Mouse (Mus musculus): ENCODE results near the gene Tagln3.

Tagln3 gene

DNA sequence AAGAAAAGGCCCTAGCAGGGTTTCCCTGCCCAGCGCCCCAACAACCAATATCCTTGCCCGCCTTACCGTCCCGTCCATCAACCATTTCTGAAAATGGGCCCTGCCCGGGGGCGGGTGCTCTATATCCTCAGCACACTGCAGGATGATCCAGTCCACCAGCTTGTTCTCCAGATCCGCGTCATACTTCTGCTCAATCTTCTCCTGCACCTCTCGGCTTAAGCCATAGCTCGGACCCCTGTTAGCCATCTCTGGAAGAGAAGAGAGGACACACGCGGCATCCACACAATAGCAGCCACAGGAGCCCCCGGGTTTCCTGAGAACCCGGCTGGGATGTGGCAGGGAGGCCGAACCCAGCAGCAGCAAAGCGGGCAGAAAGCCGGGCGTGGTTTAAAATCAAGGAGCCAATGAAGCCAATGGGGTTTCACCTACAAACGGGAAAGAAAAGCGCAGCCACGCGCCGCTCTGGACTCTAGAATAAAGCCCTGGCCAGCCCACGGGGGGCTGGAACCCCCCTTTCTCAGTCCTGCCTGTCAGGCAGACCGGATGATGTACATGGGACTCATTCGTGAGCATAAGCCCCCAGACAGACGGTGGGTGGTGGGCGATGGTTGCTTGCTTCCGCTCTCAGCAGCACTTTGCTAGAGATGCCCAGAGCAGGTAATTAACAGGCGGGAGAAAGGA lies at the start of gene Tagln3:
Gene Tagln3 (minus strand): TSS at position 548 of the 681 bp plus-strand sequence.
- DNase-seq (ENCODE audit: extremely low spot score, low read depth, low spot score) = no peak

DNA sequence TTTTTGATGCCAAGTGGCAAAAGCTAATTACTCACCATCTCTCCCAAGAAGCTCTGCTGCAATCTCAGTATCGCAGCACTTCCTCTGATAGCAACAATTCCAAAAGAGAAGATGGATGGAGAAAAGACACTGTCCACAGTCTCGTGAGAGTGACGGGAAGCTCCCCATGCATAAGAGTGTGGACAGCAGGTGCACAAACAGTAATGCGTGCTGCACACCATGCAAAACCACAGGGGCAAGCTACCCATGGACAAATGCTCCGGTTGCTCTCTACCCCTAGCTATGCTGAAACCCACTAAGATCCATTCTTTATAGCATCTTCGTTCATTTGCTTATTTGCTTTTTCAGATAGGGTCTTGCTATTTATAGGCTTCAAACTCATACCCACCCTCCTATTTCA lies 46.5 kb upstream of the Tagln3 start:
- no peak for DNase-seq (ENCODE audit: extremely low spot score, low read depth, low spot score)

DNA sequence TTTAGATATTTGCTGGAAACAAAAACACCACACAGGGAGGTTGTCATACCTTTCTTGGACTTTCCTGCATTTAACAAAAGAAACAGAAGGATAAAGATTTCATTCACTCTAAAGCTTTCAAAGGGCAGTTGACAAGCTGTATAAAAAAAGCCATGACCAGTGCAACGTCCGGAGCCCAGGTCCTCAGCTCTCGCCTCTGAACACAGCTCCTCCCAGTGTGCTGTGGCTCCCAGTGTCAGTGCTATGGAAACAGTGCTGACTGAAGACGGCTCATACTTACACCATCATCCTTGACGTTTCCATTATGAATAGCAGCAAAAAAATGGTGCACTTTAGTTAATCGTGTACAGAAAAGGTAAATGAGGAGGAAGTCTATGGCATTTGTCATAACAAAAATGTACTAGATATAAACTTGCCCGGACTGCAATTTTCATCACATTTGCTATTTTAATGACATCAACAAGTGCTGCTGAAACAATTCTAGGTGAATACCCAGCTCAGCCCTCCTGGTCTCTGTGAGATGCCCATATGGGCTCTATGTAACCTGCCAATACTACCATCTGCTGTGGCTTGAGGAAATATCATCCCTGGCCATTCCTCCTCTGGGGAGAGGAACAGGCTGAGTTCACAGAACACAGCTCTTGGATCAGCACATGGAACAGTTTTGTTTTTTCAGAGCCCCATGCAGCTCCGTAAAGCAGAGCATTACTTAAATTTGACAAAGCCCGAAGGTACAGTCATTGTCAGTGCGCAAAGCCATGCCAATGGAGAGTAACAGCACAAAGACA lies 43.6 kb upstream of the Tagln3 start:
- no peak for DNase-seq (ENCODE audit: extremely low spot score, low read depth, low spot score)

DNA sequence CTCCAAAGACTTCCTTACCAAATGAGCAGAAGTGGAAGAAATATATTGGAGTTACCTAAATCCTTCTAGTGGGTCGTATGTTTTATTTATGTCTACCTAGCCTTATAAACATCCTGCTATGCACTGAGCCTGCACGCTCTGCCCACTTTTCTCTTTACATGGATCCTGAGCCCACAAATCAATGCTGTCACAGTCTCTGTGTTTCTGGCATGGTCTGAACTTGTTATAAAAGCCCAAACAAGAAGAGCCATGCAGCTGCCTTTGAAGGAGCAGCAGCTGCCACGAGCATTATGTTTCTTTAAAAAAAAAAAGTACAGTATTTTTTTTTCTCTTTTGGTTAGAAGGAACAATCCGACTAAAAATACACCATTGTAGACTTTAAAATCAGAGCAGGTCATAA lies 43.0 kb upstream of the Tagln3 start:
- DNase-seq (ENCODE audit: extremely low spot score, low read depth, low spot score) = no peak

- no peak for DNase-seq (ENCODE audit: extremely low spot score, low read depth, low spot score)
Observed at GRCm38 (mm10) chr16:45765801-45766494, 41.5 kb upstream of the Tagln3 start.

DNA sequence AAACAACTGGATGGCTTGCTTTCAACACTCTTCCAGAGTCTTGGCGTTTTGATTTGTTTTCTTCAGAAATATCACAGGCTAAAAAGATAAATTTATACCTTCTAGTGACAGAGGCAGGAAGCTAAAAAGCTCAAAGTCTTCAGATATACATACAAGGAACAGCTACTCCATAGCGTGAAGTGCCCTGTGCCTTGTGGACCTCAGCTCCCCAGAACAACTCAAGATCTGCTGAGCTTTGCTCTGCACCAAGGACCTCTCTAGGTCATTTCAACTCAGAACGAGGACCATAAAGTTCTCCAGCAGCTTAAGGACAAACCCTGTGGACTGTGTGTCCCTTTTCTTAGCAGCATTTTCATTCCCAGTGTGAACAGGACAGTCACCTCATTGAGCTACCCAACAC lies 40.7 kb upstream of the Tagln3 start:
- DNase-seq (ENCODE audit: extremely low spot score, low read depth, low spot score) = no peak

- peak; percentile 78 for DNase-seq (ENCODE audit: extremely low spot score, low read depth, low spot score)
Observed at GRCm38 (mm10) chr16:45762859-45763505, 38.6 kb upstream of the Tagln3 start.

DNA sequence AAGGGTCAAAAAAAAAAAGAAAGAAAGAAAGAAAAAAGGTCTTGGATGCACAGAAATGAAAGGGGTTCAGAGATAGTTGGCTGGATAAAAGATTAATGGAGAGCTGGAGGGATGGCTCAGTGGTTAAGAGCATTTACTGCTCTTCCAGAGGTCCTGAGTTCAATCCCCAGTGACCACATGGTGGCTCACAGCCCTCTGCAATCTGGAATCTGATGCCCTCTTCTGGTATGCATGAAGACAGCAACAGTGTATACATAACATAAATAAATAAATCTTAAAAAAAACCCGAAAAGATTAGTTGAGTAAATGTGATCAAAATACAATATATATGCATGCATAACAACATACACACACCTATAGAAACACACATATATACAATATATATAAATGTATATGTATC lies 37.0 kb upstream of the Tagln3 start:
- no peak for DNase-seq (ENCODE audit: extremely low spot score, low read depth, low spot score)

- no peak for DNase-seq (ENCODE audit: extremely low spot score, low read depth, low spot score)
Observed at GRCm38 (mm10) chr16:45758726-45759269, 34.4 kb upstream of the Tagln3 start.

- DNase-seq (ENCODE audit: extremely low spot score, low read depth, low spot score) = no peak
Observed at GRCm38 (mm10) chr16:45757421-45758078, 33.1 kb upstream of the Tagln3 start.

- DNase-seq (ENCODE audit: extremely low spot score, low read depth, low spot score) = no peak
Observed at GRCm38 (mm10) chr16:45756855-45757254, 32.4 kb upstream of the Tagln3 start.

DNA sequence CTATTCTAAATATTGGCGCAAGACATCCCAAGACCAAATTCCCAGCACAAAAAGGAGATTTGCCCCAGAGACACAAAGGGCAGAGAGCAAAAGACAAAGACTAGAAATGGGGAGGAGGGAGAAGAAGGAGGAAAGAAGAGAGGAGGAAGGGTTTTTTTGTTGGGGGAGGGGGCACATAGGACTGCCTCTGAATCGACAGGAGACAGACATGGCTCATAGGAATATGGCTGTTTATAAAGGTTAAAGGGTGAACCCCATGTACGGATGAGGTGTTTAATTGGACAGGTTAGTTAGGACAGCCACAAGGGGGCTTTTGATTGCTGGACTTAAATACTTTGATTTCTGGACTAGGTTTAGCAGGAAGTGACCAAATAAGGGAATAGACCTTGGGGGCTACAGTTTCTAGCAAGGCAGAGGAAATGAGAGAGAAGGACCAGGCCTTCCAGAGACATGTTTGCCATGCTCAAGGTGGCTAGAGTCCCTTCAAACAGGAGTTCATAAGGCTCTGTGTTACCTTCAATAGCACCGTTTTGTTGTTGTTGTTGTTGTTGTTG lies 19.3 kb upstream of the Tagln3 start:
- no peak for DNase-seq (ENCODE audit: extremely low spot score, low read depth, low spot score)

DNA sequence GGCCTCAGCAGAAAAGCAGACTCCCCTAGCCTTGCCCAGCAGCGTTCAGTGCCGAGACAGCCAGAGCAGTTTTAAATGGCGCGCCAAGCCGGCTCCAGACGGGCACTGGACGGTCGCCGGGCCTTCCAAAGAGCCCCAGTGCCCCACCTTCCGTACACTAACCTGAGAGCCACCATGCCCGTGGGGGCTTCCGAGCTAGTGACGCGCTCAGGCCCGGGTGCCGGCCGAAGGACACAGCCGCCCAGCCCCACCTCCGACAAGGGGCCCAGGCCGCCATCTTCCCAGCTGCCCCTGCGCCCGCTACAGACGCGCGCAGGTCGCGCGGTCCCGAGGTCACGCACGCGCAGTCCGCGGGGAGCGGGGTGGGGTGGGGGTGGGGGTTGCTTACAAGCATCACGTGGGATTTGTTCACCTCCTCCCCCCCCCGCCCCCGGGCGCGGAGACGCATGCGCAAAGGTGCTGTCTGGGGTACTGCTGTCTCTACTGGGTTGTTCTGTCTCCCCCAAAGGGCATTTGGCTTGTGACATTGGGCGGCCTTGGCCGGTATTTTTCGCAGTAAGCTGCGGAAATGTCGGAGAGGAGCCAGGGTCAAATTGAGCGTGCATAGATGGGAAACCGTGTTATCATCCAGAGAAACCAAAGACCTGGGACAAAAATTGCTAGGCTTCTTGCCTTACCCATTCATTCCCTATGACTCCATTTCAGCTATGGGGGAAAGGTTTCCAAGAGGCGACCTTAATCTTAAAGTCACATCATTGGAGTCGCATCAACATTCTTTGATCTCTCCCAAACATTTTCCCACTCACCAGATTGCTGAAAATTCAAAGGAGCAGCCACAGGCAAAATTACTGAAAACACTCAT lies 18.4 kb upstream of the Tagln3 start, which contains the start of gene Abhd10:
Gene Abhd10 (minus strand): TSS at position 341 of the 862 bp plus-strand sequence.
- no peak for DNase-seq (ENCODE audit: extremely low spot score, low read depth, low spot score)

DNA sequence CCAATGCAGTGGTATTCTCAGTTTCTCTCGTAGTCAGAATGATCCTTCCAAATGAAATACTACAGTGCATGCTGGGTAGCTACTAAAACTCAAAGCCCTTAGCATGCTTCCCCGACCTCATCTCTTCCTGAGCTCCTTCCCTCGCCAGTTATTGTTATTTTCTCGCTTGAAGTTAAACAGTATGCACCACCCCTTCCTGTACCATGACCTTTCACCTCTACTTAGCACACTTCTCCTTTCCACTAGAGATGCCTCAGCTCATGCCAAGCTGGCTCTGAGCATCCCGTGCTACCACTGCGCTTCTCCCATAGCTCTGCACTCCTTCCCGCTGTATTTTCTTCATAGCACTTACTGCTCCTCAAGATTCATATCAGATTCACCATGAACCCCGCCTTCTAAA lies 13.5 kb upstream of the Tagln3 start:
- DNase-seq (ENCODE audit: extremely low spot score, low read depth, low spot score) = no peak

DNA sequence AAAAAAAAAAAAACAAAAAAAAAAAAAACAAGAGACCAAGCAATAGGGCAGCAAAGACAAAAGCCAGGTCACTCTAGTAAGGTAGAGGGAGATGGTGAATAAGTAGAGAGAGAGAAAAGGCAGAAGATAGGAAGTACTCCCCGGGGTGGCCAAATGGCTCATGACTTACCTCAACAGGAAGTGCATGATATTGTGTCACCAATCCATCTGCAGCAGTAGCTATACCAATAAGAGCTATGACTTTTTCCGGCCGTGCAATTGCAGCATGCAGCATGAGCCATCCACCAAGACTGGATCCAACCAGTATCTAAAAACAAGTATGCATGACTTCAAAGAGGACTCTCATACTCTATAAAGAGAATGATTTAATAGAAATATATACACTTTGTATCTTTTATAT lies 12.3 kb upstream of the Tagln3 start:
- DNase-seq (ENCODE audit: extremely low spot score, low read depth, low spot score) = no peak

GRCm38 (mm10) chr16:45729163-45729562 lies 4.8 kb upstream of the Tagln3 start:
- no peak for DNase-seq (ENCODE audit: extremely low spot score, low read depth, low spot score)

GRCm38 (mm10) chr16:45724742-45725102 lies 314 bp upstream of the Tagln3 start:
- no peak for DNase-seq (ENCODE audit: extremely low spot score, low read depth, low spot score)

GRCm38 (mm10) chr16:45723172-45723901 lies 1.1 kb downstream of the Tagln3 start:
- DNase-seq (ENCODE audit: extremely low spot score, low read depth, low spot score) = no peak

All from hindlimb bud, embryonic 11.5 days (tissue).